Mouse (Mus musculus): ENCODE measurements at regions not wholly inside any gene's neighbourhood (a gene's known extent, or its start where the extent isn't known, plus 50 kb on each side); places are given as distances from the start of the nearest gene placed in this dataset.

GRCm38 (mm10) chr7:113121911-113122319 lies 85.3 kb upstream of the Arntl start:
- no peak for DNase-seq

DNA sequence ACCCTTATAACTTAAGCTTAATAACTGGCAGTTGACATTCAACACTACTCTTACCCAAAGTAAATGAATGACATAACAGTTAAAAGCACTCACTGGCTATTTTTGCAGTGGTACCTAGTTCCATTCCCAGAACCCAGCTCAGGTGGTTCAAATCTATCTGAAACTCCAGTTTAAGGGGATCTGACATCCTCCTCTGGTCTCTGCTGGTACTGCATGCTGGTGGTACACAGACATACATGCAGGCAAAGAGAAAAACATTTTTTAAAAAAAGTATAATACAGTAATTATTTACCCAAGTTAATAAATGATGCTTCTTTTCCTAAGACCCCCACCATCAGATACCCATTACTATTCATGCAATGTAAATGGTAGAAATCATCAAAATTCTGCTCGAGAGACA lies 81.3 kb upstream of the Arntl start:
- no peak for DNase-seq

- DNase-seq = no peak
Observed at GRCm38 (mm10) chr7:113130552-113130951, 76.7 kb upstream of the Arntl start.

GRCm38 (mm10) chr7:113131945-113132538 lies 75.2 kb upstream of the Arntl start:
- DNase-seq = peak; percentile 80 to 88

DNA sequence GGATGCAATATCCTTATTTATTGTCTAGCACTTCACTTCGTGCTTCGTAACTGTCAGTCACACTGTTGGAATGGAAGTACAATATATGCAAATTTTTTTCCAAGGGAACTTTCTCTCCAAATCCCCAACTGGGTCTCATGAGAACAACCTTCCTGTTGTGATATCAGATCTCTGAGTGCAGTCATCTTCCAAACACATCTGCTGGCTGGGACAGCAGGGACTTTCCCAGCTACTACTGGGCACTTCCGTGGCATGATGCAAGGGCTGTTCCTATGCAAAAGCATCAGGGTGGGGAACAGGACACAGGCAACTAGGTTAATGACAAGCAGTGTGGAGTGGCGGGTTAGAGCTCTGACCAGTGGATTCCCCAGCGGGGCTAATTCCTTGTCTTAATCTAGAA lies 73.4 kb upstream of the Arntl start:
- no peak for DNase-seq

GRCm38 (mm10) chr7:113140011-113140438 lies 67.2 kb upstream of the Arntl start:
- DNase-seq = no peak

DNA sequence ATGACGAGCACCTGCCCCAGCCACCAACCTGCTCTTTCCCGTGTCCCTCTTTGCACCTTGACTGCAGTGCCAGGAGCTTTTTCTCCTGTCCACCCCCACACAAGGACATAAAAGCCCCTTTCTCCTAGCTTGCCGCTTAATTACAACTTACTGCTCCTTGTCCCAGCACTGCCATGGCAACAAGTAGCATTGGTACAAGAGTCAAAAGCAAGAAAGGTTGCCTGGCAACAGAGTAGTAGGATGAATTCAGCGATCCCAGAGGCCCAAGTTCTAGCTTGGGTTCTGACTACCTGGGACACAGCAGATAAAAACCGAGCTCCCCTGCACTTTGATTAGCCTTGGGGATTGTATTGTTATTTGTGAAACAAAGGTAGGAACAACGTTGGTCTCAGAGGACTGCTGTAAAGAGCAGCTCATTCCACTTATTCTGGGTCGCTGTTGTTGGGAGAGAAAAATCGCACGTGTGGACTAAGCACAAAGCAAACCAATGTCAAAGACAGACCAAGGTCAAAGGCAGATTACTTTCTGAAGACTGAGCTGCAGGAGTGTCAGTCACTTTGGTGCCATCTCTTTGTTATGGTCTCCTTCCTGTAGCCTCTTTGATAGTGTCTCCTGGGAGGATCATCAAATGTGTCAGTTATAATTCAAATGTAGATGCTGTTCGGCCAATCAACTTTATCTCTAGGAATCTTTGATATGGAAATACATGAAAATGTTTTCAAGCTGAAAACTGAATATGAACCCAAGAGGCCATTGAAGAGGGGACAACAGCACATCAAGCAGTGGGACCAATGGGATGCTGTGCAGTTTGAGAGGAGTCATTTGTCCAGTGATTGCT lies 65.2 kb upstream of the Arntl start:
- no peak for DNase-seq

DNA sequence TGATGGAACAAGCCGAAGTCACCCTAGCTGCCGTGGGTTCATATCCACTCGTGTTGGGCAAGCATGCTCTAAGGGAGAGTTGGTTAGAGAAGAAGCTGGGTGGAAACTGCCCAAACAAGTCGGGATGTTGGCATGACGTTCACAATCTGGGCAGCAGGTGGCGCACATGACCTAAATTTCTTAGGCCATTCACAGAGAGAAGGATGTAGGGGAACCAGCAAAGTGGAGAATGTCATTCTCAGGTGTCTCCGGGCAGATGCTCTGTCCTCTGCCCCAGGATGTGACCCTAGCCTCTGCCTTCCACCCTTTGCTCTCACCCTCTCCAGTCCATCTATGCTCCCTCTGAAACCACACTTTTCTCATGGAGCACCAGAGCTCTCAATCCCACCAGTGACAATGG lies 63.7 kb upstream of the Arntl start:
- peak; percentile 86 to 92 for DNase-seq

- peak; percentile 14 to 15 for DNase-seq
Observed at GRCm38 (mm10) chr7:113145046-113145445, 62.2 kb upstream of the Arntl start.

DNA sequence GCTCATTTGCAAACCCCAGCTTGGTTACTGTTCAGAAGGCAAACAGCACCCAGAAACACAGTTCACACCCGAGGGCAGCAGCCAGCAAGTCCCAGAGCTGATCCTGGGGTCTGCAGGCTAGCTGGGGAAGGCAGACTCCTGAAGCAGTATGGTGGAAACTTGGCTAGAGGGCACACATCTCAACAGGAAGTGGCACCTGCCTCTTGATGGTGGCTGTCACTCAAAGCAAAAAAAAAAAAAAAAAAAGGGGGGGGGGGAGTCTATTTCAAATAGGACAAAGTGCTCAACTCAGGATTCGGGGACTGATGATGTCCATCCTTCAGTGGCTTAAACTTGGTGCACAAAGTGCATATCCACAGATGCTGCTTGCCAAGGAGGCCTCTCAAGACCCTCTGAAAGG lies 61.2 kb upstream of the Arntl start:
- no peak for DNase-seq

- DNase-seq = no peak
Observed at GRCm38 (mm10) chr7:113146526-113146925, 60.7 kb upstream of the Arntl start.

GRCm38 (mm10) chr7:113147391-113148332 lies 59.6 kb upstream of the Arntl start:
- peak; percentile 69 to 75 for DNase-seq

GRCm38 (mm10) chr7:113148700-113149099 lies 58.6 kb upstream of the Arntl start:
- no peak for DNase-seq

- no peak for DNase-seq
Observed at GRCm38 (mm10) chr7:113149966-113150470, 57.2 kb upstream of the Arntl start.

GRCm38 (mm10) chr7:113150789-113151188 lies 56.5 kb upstream of the Arntl start:
- DNase-seq = no peak

DNA sequence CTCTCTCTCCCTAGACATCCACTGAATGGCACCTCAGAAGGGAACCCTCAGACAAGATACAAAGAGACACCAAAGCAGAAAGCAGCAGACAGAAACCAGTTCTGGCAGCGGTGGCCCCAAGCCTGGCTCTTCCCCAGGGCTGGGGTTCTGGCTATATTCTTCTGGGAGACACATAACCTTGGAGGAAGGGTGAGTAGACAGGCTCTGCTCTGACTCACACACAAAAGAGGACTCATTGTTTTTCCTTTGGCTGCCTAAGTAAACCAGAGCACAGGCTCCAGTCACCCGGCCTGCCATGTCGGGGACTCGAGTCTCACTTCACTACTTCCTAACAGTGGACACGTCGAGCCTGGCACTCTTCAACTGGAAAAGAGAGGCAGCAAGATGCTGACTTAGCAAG lies 55.8 kb upstream of the Arntl start:
- no peak for DNase-seq

DNA sequence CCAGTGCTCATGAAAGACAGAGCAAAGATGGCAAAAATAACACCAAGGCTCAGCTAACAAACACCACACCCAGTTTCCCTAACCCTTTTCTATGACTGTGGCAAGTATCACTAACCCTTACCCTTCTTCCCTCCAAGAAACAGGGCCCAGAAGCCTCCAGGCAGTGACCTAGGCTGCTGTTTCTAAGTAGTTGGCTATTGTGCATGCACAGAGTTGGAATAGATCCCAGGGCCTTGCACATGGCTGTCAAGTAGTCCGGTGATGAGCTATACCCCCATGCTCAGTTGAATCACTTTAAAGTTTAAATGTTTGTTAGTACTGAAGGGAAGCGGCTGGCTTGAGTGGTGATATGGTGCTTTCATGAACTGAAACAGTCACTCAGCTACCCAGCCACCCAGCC lies 53.9 kb upstream of the Arntl start:
- DNase-seq = no peak

- no peak for DNase-seq
Observed at GRCm38 (mm10) chr7:113154066-113154465, 53.2 kb upstream of the Arntl start.

DNA sequence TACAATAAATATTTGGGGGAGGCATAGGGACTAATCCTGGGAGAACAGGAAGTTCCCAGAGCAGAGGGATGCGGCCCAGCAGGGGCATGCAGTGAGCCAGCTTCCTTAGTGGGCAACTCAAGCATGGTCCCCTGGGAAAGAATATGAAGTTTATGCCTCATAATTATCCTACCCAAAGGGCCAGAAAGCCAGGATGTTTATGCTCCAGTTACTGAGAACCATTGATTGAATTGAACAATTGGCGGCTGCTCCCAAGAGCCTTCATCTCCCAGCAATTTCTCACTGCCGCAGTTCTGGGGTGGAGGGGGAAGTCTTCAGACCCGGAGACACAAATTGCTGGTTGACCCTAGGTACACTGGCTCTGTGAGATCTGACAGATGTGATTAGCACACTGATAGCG lies 50.9 kb upstream of the Arntl start:
- no peak for DNase-seq

GRCm38 (mm10) chr7:113156861-113157747 lies 50.2 kb upstream of the Arntl start:
- DNase-seq = no peak

Measured in cerebellum, adult 18-20 months (tissue).